Mouse (Mus musculus): ENCODE data around the gene Hist1h2bh.

DNA sequence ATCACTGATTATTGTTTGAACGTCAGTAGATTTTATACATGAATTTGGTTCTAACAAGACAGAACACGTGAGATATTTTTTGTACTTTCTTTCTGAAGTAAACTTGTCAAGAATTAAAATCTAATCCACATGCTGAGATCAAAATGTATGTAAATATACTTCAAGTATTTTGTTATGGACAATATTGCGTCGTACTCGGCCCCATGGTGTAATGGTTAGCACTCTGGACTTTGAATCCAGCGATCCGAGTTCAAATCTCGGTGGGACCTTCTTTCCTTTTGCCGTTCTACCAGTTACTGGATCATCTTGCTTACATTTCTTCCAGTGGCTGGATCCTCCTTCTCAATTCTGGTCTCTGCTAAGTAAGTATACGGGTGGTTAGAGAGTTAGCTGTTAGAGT lies 23.8 kb downstream of the Hist1h2bh start:
- 0 out of 2 replicates have a peak, but pooled peaks have one; percentile 59 for TF ChIP-seq EP300 (IDR thresholded peaks at IDR 0.05)
- TF ChIP-seq CTCF (IDR thresholded peaks at IDR 0.05) = no peak

Data from lung, postnatal 0 days (tissue).